Mouse (Mus musculus) embryonic facial prominence, embryonic 15.5 days (tissue): Measurements from ENCODE around the gene Ifnar1. TPM values are rescaled to one million over a fixed set of nuclear protein-coding genes. Genes with fewer than 3 reads are reported as not detected.
A peak's percentile ranks its signal among the peaks of the same experiment; 100 is the strongest.
"Not testable (repeated sequence)": the region's sequence is repeated elsewhere in the genome, so short reads cannot be mapped to it uniquely, and the experiment has no call there.

Source experiments
- ATAC-seq: fragments of 200-750 bp; cut with Nextera tagmentation; 2 replicates; pipeline ENCODE4 v1.8.0; 2017; ENCODE audit warnings: low read depth, moderate TSS enrichment; ENCODE audit not compliant: insufficient number of reproducible peaks, low FRiP score, low TSS enrichment
- H3K27ac ChIP-seq: fragments of 300-500 bp; sonication (generic); replicated peaks from 2 replicates; pipeline ENCODE4 v1.5.1; 2015; ENCODE audit warnings: mild to moderate bottlenecking, inconsistent platforms
- H3K27me3 ChIP-seq: fragments of 300-500 bp; sonication (generic); 2 replicates; pipeline ENCODE4 v1.6.1; 2015; ENCODE audit warnings: inconsistent platforms
- H3K36me3 ChIP-seq: fragments of 300-500 bp; sonication (generic); 2 replicates; pipeline ENCODE4 v1.6.1; 2015; ENCODE audit warnings: mild to moderate bottlenecking, inconsistent platforms
- H3K4me1 ChIP-seq: fragments of 300-500 bp; sonication (generic); 2 replicates; pipeline ENCODE4 v1.6.1; 2015; ENCODE audit warnings: inconsistent platforms
- H3K4me2 ChIP-seq: fragments of 300-500 bp; sonication (generic); replicated peaks from 2 replicates; pipeline ENCODE4 v1.6.1; 2015; ENCODE audit warnings: mild to moderate bottlenecking, inconsistent platforms
- H3K4me3 ChIP-seq: fragments of 300-500 bp; sonication (generic); replicated peaks from 2 replicates; pipeline ENCODE4 v1.5.1; 2015; ENCODE audit warnings: mild to moderate bottlenecking, inconsistent platforms
- H3K9ac ChIP-seq: fragments of 300-500 bp; sonication (generic); 2 replicates; pipeline ENCODE4 v1.6.1; 2015; ENCODE audit warnings: inconsistent platforms
- H3K9me3 ChIP-seq: fragments of 300-500 bp; sonication (generic); replicated peaks from 2 replicates; pipeline ENCODE4 v1.6.1; 2016; ENCODE audit warnings: inconsistent platforms
- WGBS: fragments of 180-500 bp; shearing (Covaris S2); methylation state at CpG from one replicate; pipeline ENCODE4 v1.1.7; 2015; 5-methylcytosine and 5-hydroxymethylcytosine counted together
- polyA plus RNA-seq: library from polyadenylated mRNA; unstranded; fragments of >200 nt; fragmentation: Nextera tagmentation; extraction: Ambion mirVana; gene quantifications from 2 replicates; pipeline ENCODE4 v1.2.1, GENCODE M21; 2015

The Ifnar1 gene
- 57.1 and 57.4 TPM in 2 replicates for polyA plus RNA-seq

DNA sequence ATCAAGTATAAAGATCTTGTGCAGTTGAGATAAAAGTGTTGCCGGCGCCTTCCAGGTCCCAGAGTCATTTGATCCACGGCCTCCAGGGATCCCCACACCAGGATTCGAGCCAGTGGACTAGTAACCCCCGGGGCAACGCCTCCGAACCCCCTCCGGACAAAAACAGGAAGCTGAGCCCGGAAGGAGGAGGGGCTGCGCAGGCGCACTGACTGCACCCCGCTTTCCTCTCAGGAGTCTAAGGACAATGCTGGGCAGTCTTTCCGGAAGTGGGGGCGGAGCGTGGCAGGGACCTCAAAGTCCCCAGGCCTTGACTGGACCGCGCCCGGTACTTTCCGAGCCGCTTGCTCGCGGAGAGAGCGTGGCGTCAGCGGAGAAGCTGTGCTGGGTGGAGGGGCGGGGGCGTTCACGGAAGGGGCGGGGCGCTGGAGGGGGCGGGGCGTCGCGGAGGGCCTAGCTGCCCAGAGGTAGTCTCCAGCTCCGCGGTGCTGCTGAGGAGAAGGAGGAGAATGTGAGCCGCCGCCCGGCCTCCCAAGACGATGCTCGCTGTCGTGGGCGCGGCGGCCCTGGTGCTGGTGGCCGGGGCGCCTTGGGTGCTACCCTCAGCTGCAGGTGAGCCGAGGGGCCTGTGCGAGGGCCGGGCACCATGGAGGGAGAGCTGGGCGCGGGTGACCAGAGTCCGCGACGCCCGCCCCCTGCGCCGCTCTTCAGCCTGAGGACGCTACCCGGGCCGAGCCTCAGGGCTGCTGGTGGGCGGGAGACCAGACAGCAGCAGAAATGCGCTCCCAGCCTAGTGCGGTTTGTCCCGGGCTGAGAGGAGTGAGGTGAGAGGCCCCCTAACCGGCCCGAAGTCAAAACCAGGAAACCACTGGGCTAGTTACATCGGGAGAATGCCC is at the start of gene Ifnar1:
TSS of gene Ifnar1 (plus strand) at position 431 of the 893 bp plus-strand sequence.
- peaks cover 8% of the 10 kb centered on the region for H3K4me1 ChIP-seq
- no peaks in the 10 kb centered on the region for H3K9me3 ChIP-seq
- peak within 1 kb of the TSS; percentile 90 for H3K4me3 ChIP-seq
- H3K9ac ChIP-seq, result peak within 1 kb of the TSS; percentile 89
- H3K36me3 ChIP-seq, result peaks cover 11% of the 10 kb centered on the region
- WGBS, result under 1% methylated on average over 64 of the region's 68 CpGs
- ATAC-seq, result peak; percentile 99
- no peaks in the 10 kb centered on the region for H3K27me3 ChIP-seq
- H3K4me2 ChIP-seq, result peak within 1 kb of the TSS; percentile 65
- peak within 1 kb of the TSS; percentile 97 for H3K27ac ChIP-seq

DNA sequence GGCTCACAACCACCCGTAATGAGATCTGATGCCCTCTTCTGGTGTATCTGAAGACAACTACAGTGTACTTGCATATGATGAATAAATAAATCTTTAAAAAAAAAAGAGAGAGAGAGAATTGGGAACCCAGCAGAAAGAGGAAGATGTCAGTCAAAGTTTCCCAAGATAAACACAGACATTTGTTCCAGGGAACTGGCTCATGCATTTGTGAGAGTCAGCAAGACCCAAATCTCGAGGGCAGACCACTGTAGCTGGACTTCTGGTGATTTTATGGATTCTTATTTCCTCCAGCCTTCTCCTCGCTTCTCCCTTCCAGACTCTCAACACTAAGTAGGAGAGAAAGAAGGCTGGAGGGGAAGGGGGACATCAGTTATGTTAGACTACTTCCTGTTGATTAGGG is 47.0 kb upstream of the Ifnar1 start:
- Histone ChIP-seq H3K9ac (no peak overlapping the region), H3K27me3 (no peaks in the 10 kb centered on the region), H3K4me3 (no peak overlapping the region), H3K4me2 (no peak overlapping the region), H3K36me3 (no peaks in the 10 kb centered on the region), H3K9me3 (no peaks in the 10 kb centered on the region), H3K27ac (no peak overlapping the region), H3K4me1 (peaks cover 5% of the 10 kb centered on the region; the same call in 1 of the 2 replicates)
- no peak for ATAC-seq
- 68% methylated on average over 3 of the region's 3 CpGs for WGBS

DNA sequence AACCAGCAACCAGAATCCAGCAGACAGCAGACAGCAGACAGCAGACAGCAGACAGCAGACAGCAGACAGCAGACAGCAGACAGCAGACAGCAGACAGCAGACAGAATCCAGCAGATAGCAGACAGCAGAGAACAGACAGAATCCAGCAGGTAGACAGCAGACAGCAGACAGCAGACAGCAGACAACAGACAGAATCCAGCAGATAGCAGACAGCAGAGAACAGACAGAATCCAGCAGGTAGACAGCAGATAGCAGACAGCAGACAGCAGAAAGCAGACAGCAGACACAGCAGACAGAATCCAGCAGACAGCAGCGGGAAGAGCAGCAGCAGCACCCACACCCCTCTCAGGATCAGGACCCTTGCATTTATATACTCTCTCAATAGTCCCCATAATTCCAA is 46.4 kb upstream of the Ifnar1 start:
- not testable (repeated sequence) for H3K4me1 ChIP-seq, H3K9me3 ChIP-seq, H3K27me3 ChIP-seq, H3K36me3 ChIP-seq, ATAC-seq, H3K27ac ChIP-seq, H3K4me3 ChIP-seq, H3K4me2 ChIP-seq, H3K9ac ChIP-seq
- 62% methylated on average over 1 of the region's 1 CpGs for WGBS

DNA sequence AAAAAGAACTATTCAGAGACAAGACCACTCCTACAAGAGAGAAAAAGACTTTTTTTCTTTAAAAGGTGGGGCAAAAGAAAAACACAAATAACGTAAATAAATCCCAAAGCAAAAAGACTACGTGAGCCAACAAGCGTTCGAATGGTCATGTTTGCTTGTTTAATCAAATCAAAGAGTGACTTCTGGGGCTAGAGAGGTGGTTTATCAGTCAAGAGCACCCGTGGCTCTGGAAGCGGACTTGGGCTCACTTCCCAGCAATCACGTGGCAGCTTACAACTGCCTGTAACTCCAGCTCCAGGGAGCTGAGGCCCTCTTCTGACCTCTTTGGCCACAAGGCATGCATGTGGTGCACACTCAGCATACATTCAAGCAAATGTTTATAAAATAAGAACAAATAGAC is 43.7 kb upstream of the Ifnar1 start:
- no peak overlapping the region for H3K4me2 ChIP-seq
- H3K9me3 ChIP-seq, result no peaks in the 10 kb centered on the region
- H3K27me3 ChIP-seq, result no peaks in the 10 kb centered on the region
- no peaks in the 10 kb centered on the region for H3K36me3 ChIP-seq
- H3K27ac ChIP-seq, result no peak overlapping the region
- WGBS, result 55% methylated on average over 7 of the region's 7 CpGs
- no peak overlapping the region for H3K4me3 ChIP-seq
- ATAC-seq, result 0 out of 2 replicates have a peak, but pooled peaks have one; percentile 43
- H3K4me1 ChIP-seq, result peaks cover 8% of the 10 kb centered on the region; the same call in 1 of the 2 replicates
- H3K9ac ChIP-seq, result no peak overlapping the region

- no peaks in the 10 kb centered on the region for H3K27me3 ChIP-seq
- no peak overlapping the region for H3K9ac ChIP-seq
- ATAC-seq, result no peak
- no peaks in the 10 kb centered on the region for H3K9me3 ChIP-seq
- H3K4me1 ChIP-seq, result peaks cover 8% of the 10 kb centered on the region; the same call in 1 of the 2 replicates
- 84% methylated on average over 7 of the region's 7 CpGs for WGBS
- H3K4me2 ChIP-seq, result no peak overlapping the region
- no peak overlapping the region for H3K27ac ChIP-seq
- H3K4me3 ChIP-seq, result no peak overlapping the region
- no peaks in the 10 kb centered on the region for H3K36me3 ChIP-seq
Measured at GRCm38 (mm10) chr16:91441811-91442240, 43.2 kb upstream of the Ifnar1 start.

DNA sequence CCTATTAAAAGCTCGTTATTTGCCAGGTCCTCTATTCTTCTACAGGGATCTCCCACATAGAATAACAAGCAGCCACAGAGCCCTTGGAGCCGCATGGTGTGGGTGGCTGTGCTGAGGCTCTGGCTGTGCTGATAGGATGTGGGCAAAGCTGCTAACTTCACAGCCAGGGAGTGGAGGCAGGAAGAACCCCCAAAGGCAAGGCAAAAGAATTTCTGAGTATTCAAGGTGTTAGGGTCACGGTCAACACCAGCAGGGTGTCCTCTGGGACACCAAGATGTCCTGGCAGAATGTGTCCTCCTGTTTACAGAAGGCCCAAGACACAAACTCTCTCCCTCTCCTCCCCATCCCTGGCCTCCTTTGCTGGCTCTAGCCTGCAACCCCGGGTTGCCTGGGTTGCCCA is 42.6 kb upstream of the Ifnar1 start:
- no peak overlapping the region for H3K4me3 ChIP-seq
- ATAC-seq, result no peak
- H3K9me3 ChIP-seq, result no peaks in the 10 kb centered on the region
- peaks cover 12% of the 10 kb centered on the region; the same call in 1 of the 2 replicates for H3K4me1 ChIP-seq
- H3K36me3 ChIP-seq, result no peaks in the 10 kb centered on the region
- no peaks in the 10 kb centered on the region for H3K27me3 ChIP-seq
- WGBS, result 71% methylated on average over 4 of the region's 4 CpGs
- H3K4me2 ChIP-seq, result no peak overlapping the region
- no peak overlapping the region for H3K27ac ChIP-seq
- no peak overlapping the region for H3K9ac ChIP-seq

GRCm38 (mm10) chr16:91443211-91443611 is 41.8 kb upstream of the Ifnar1 start:
- H3K4me2 ChIP-seq, result no peak overlapping the region
- H3K4me3 ChIP-seq, result no peak overlapping the region
- H3K4me1 ChIP-seq, result peaks cover 14% of the 10 kb centered on the region; the same call in 1 of the 2 replicates
- no peaks in the 10 kb centered on the region for H3K36me3 ChIP-seq
- H3K27me3 ChIP-seq, result no peaks in the 10 kb centered on the region
- H3K27ac ChIP-seq, result no peak overlapping the region
- H3K9me3 ChIP-seq, result no peaks in the 10 kb centered on the region
- 33% methylated on average over 8 of the region's 8 CpGs for WGBS
- ATAC-seq, result no peak
- no peak overlapping the region for H3K9ac ChIP-seq

DNA sequence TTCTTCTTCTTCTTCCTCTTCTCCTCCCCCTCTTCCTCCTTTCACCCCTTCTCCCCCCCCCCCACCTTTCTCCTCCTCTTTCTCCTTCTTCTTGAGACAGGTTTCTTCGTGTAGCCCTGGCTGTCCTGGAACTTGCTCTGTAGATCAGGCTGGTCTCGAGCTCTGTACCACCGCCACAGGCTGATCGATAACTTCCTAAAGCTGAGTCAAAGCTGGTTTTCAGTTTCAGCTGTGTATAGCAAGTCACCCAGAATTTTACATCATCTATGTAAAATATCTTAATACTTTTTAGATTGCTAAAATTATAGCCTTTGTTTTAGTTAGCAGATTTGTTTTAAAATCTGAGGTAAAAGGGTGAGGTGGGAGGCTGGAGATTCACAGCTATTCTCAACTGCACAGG is 40.2 kb upstream of the Ifnar1 start:
- H3K36me3 ChIP-seq, result no peaks in the 10 kb centered on the region
- H3K9ac ChIP-seq, result no peak overlapping the region
- whole genome bisulfite sequencing, result 82% methylated on average over 4 of the region's 4 CpGs

GRCm38 (mm10) chr16:91445566-91445965 is 39.5 kb upstream of the Ifnar1 start:
- H3K9me3 ChIP-seq, result no peaks in the 10 kb centered on the region
- peaks cover 14% of the 10 kb centered on the region; the same call in 1 of the 2 replicates for H3K4me1 ChIP-seq
- H3K4me2 ChIP-seq, result no peak overlapping the region
- H3K4me3 ChIP-seq, result no peak overlapping the region
- no peaks in the 10 kb centered on the region for H3K27me3 ChIP-seq
- no peak for ATAC-seq
- no peak overlapping the region for H3K9ac ChIP-seq
- WGBS, result 73% methylated on average over 5 of the region's 5 CpGs
- H3K36me3 ChIP-seq, result no peaks in the 10 kb centered on the region
- H3K27ac ChIP-seq, result no peak overlapping the region

More for the DNA sequence above, 40.2 kb upstream of the Ifnar1 start:
- H3K4me3 ChIP-seq, result no peak overlapping the region
- no peak overlapping the region for H3K27ac ChIP-seq
- no peak overlapping the region for H3K4me2 ChIP-seq
- peaks cover 14% of the 10 kb centered on the region; the same call in 1 of the 2 replicates for H3K4me1 ChIP-seq
- no peaks in the 10 kb centered on the region for H3K27me3 ChIP-seq
- no peak for ATAC-seq
- no peaks in the 10 kb centered on the region for H3K9me3 ChIP-seq

GRCm38 (mm10) chr16:91446778-91447511 is 38.1 kb upstream of the Ifnar1 start:
- no peak overlapping the region for H3K4me3 ChIP-seq
- peaks cover 14% of the 10 kb centered on the region; the same call in 1 of the 2 replicates for H3K4me1 ChIP-seq
- no peak for ATAC-seq
- H3K9me3 ChIP-seq, result no peaks in the 10 kb centered on the region
- no peaks in the 10 kb centered on the region for H3K36me3 ChIP-seq
- H3K27me3 ChIP-seq, result no peaks in the 10 kb centered on the region
- WGBS, result 55% methylated on average over 8 of the region's 8 CpGs
- no peak overlapping the region for H3K9ac ChIP-seq
- H3K4me2 ChIP-seq, result no peak overlapping the region
- H3K27ac ChIP-seq, result no peak overlapping the region

DNA sequence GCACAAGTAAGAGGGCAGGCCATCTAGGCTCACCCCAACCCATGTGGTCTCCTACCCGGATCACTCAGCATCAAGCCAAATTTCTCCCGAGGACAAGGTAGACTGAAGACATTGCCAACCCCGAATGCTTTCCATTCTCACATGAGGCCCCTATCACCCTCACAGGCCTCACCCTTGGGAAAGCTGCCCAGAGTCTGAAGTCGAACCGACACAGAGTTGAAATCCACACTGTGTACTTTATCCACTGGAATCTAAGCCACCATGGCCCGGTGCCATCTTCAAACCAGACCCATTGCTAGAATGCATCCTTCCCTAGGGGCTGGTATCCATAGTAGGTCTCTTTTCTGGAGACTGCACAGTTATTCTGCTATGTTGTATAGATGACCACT is 37.5 kb upstream of the Ifnar1 start:
- WGBS, result 67% methylated on average over 6 of the region's 6 CpGs
- H3K9ac ChIP-seq, result no peak overlapping the region
- 0 out of 2 replicates have a peak, but pooled peaks have one; percentile 39 for ATAC-seq
- no peak overlapping the region for H3K4me3 ChIP-seq
- no peaks in the 10 kb centered on the region for H3K27me3 ChIP-seq
- peaks cover 14% of the 10 kb centered on the region; the same call in 1 of the 2 replicates for H3K4me1 ChIP-seq
- no peaks in the 10 kb centered on the region for H3K9me3 ChIP-seq
- no peak overlapping the region for H3K27ac ChIP-seq
- no peaks in the 10 kb centered on the region for H3K36me3 ChIP-seq
- H3K4me2 ChIP-seq, result no peak overlapping the region
